Mouse (Mus musculus) embryonic facial prominence, embryonic 11.5 days (tissue): ENCODE measurements around the gene Sox3. TPM values are rescaled to one million over a fixed set of nuclear protein-coding genes. Genes with fewer than 3 reads are reported as not detected.

Experiments used
- ATAC-seq: fragments of 200-750 bp; cut with Nextera tagmentation; replicated peaks from 2 replicates; pipeline ENCODE4 v1.8.0; 2017; ENCODE audit warnings: low read depth; ENCODE audit not compliant: insufficient number of reproducible peaks, low FRiP score, low TSS enrichment
- DNase-seq: peaks from one replicate; pipeline ENCODE4 v3.0.0-alpha.2; 2015; ENCODE audit warnings: low spot score
- H3K27ac ChIP-seq: fragments of 300-500 bp; sonication (generic); replicated peaks from 2 replicates; pipeline ENCODE4 v1.5.1; 2014; ENCODE audit warnings: mild to moderate bottlenecking, low read depth, low read length, control low read depth
- H3K27me3 ChIP-seq: fragments of 300-500 bp; sonication (generic); 2 replicates; pipeline ENCODE4 v1.6.1; 2014; ENCODE audit warnings: mild to moderate bottlenecking, low read length, moderate library complexity, mixed read lengths; ENCODE audit not compliant: control insufficient read depth, insufficient read depth
- H3K36me3 ChIP-seq: fragments of 300-500 bp; sonication (generic); replicated peaks from 2 replicates; pipeline ENCODE4 v1.6.1; 2014; ENCODE audit warnings: low read depth, mild to moderate bottlenecking, low read length, moderate library complexity, mixed read lengths; ENCODE audit not compliant: control insufficient read depth, insufficient read depth
- H3K4me1 ChIP-seq: fragments of 300-500 bp; sonication (generic); 2 replicates; pipeline ENCODE4 v1.6.1; 2014; ENCODE audit warnings: low read length, mixed read lengths; ENCODE audit not compliant: control insufficient read depth, insufficient read depth
- H3K4me2 ChIP-seq: fragments of 300-500 bp; sonication (generic); 2 replicates; pipeline ENCODE4 v1.6.1; 2014; ENCODE audit warnings: low read depth, mild to moderate bottlenecking, control low read depth, low read length, moderate library complexity
- H3K4me3 ChIP-seq: fragments of 300-500 bp; sonication (generic); 2 replicates; pipeline ENCODE4 v1.5.1; 2014; ENCODE audit warnings: low read depth, low read length, control low read depth
- H3K9ac ChIP-seq: fragments of 300-500 bp; sonication (generic); replicated peaks from 2 replicates; pipeline ENCODE4 v1.6.1; 2014; ENCODE audit warnings: mild to moderate bottlenecking, control low read depth, low read length
- H3K9me3 ChIP-seq: fragments of 300-500 bp; sonication (generic); replicated peaks from 2 replicates; pipeline ENCODE4 v1.6.1; 2016; ENCODE audit warnings: mild to moderate bottlenecking, low read length, inconsistent platforms, mixed read lengths; ENCODE audit not compliant: control insufficient read depth
- WGBS: fragments of 180-500 bp; shearing (Covaris S2); extraction: QIAGEN DNeasy Blood & Tissue Kit; methylation state at CpG from one replicate; pipeline ENCODE4 v1.1.7; 2014; 5-methylcytosine and 5-hydroxymethylcytosine counted together
- polyA plus RNA-seq: library from polyadenylated mRNA; unstranded; fragments of >200 nt; fragmentation: Nextera tagmentation; extraction: Ambion mirVana; gene quantifications from 2 replicates; pipeline ENCODE4 v1.2.1, GENCODE M21; 2014

Gene Sox3
- polyA plus RNA-seq, 1 experiment from 2014 or later, result 3.5 TPM

DNA sequence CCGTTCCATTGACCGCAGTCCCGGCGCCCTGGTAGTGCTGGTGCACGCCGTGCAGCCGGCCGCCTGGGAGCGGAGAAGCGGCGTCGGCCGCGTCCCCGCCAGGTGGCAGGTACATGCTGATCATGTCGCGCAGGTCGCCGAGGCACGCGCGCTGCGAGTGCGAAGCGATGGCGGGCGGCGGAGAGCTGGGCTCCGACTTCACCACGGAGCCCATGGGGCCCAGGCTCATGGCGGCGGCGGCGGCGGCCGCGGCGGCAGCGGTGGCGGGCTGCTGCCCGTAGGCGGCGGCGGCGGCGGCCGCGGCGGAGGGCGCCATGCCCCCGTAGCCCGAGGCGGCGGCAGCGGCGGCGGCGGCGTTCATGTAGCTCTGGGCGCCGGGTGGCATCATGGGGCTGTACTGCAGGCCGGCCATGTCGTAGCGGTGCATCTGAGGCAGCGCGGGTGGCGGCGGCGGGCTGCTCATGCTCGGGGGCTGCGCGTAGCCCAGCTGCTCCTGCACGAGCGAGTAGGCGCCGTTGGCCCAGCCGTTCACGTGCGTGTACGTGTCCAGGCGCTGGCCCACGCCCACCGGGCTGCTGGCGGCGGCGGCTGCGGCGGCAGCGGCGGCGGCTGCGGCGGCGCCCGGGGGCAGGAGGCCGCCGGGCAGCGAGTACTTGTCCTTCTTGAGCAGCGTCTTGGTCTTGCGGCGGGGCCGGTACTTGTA, 981 bp downstream of the Sox3 start:
- Histone ChIP-seq H3K9ac (peak overlapping the region; percentile 41), H3K27me3 (peaks cover 22% of the 10 kb centered on the region), H3K36me3 (no peaks in the 10 kb centered on the region), H3K9me3 (no peaks in the 10 kb centered on the region), H3K27ac (no peak overlapping the region), H3K4me3 (peak overlapping the region; percentile 40), H3K4me2 (peak overlapping the region; percentile 67), H3K4me1 (no peaks in the 10 kb centered on the region)
- ATAC-seq (0 out of 2 replicates have a peak, but pooled peaks have one; percentile 26), DNase-seq (peak; percentile 20)
- 15% methylated on average over 56 of the region's 102 CpGs for WGBS

DNA sequence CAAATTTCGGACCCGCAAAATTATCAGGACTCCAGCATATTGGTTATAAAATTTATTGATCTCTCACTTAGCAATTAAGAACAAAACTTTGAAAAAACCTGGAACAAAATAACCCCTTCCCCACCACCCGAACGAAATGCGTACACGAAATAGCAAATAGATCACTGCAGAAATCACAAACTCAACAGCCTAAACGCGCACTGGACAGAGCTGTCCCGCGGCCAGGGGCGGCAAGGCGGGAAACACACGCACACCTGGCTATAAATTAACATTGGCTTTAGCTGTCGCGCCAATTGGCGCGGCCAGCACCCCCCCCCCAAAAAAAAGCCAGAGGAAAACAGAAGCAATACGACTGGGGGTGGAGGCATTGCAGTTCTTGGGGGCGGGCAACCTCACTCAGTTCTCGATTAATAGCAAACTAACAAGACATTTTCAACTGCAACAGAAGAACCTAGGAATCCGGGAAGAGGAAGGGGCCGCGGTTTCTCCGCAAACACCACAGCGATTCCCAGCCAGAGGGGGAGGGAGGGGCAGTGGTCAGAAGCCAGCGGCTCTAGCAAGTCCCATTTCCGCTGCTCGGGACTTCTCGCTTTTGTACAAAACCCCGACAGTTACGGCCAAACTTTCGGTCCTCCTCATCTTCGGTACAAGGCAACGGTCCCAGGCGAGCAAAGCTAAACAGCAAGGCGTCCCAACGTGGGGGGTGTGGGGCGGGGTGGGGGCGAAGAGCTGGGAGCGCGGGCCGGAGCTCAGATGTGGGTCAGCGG, 1.7 kb downstream of the Sox3 start:
- H3K4me1 ChIP-seq, result no peaks in the 10 kb centered on the region
- H3K27ac ChIP-seq, result no peak overlapping the region
- H3K4me2 ChIP-seq, result peak overlapping the region; percentile 67
- H3K9me3 ChIP-seq, result no peaks in the 10 kb centered on the region
- DNase-seq, result peak; percentile 9
- H3K36me3 ChIP-seq, result no peaks in the 10 kb centered on the region
- H3K4me3 ChIP-seq, result peak overlapping the region; percentile 40
- no peak for ATAC-seq
- 19% methylated on average over 33 of the region's 43 CpGs for WGBS
- peak overlapping the region; percentile 41 for H3K9ac ChIP-seq
- H3K27me3 ChIP-seq, result peaks cover 17% of the 10 kb centered on the region

DNA sequence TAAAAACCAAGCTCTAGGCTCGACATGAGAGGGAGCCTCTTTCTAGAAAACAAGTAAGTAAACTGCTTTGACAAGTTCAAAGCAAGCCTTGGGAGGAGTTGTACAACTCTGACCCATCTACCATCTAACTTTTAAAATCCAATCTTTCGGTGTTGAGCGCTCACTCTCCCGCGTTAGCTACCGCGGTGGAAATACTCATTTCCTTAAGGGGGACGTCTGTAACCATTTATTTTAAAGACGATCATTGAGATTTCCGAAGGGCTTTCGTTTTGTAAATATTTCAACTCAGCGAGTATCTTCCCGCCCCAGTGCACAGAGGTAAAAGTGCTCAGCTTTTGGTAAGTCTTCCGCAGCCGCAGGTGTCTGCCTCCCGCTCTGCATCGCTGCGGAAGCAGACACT, 2.6 kb downstream of the Sox3 start:
- Histone ChIP-seq H3K9me3 (no peaks in the 10 kb centered on the region), H3K27ac (no peak overlapping the region), H3K4me3 (0 out of 2 replicates have a peak overlapping the region, but pooled peaks have one; percentile 8), H3K9ac (no peak overlapping the region), H3K36me3 (no peaks in the 10 kb centered on the region), H3K4me2 (no peak overlapping the region), H3K27me3 (peaks cover 16% of the 10 kb centered on the region), H3K4me1 (no peaks in the 10 kb centered on the region)
- 21% methylated on average over 18 of the region's 18 CpGs for WGBS
- no peak for DNase-seq
- no peak for ATAC-seq

DNA sequence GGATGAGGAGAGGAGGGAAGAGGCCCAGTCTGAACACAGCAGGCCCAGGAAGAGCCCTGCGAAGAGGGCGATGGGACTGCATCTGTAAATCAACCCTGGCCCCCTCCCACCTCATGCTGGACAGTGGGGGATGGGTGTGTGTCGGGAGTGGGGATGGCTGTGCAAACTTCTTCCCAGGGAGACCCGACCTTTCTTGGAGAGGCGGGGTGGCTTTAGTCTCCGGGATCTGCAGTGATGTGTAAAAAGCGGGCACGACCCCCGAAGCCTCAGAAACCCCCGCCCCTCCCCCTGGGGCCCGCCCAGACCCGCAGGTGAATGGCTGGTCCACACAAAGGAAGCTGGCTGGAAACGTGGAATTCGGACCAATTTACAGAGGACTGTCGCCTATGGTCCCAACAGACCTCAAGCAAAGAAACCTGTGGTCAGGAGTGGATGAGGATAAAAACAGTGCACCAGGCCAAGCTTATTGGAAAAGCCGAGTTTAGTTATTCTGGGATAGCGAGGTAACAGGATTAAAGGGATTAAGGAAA, 3.2 kb downstream of the Sox3 start:
- Histone ChIP-seq H3K9me3 (no peaks in the 10 kb centered on the region), H3K9ac (no peak overlapping the region), H3K4me1 (no peaks in the 10 kb centered on the region), H3K36me3 (no peaks in the 10 kb centered on the region), H3K27ac (no peak overlapping the region), H3K4me3 (no peak overlapping the region), H3K4me2 (no peak overlapping the region), H3K27me3 (peaks cover 15% of the 10 kb centered on the region)
- 0 out of 2 replicates have a peak, but pooled peaks have one; percentile 21 for ATAC-seq
- 12% methylated on average over 17 of the region's 17 CpGs for WGBS
- DNase-seq, result no peak
